Mouse (Mus musculus) C2C12 (cell line): ENCODE data around the gene Rgs2.

Experiments
- CEBPB ChIP-seq: IDR thresholded peaks from one replicate; pipeline ENCODE4 v1.6.1; 2011; ENCODE audit warnings: low read depth, mild to moderate bottlenecking, control low read depth, moderate library complexity
- CTCF ChIP-seq: IDR thresholded peaks from one replicate; pipeline ENCODE4 v1.5.1; 2011; ENCODE audit not compliant: control insufficient read depth, insufficient read depth, insufficient read length
- FOSL1 ChIP-seq: IDR thresholded peaks from one replicate; pipeline ENCODE4 v1.8.0; 2011; ENCODE audit warnings: mild to moderate bottlenecking, low read length; ENCODE audit not compliant: poor library complexity, insufficient read depth, severe bottlenecking
- MAX ChIP-seq: IDR thresholded peaks from one replicate; pipeline ENCODE4 v1.6.1; 2011; ENCODE audit warnings: mild to moderate bottlenecking, control low read depth
- MYOD1 ChIP-seq: IDR thresholded peaks from one replicate; pipeline ENCODE4 v1.6.1; 2011; ENCODE audit warnings: low read depth; ENCODE audit not compliant: control insufficient read depth, insufficient read length
- MYOG ChIP-seq: IDR thresholded peaks from one replicate; pipeline ENCODE4 v1.6.1; 2011; ENCODE audit not compliant: control insufficient read depth, insufficient read length; ENCODE audit errors: extremely low read depth
- USF1 ChIP-seq: IDR thresholded peaks from one replicate; pipeline ENCODE4 v1.6.1; 2011; ENCODE audit warnings: low read depth, mild to moderate bottlenecking, control low read depth, moderate library complexity

DNA sequence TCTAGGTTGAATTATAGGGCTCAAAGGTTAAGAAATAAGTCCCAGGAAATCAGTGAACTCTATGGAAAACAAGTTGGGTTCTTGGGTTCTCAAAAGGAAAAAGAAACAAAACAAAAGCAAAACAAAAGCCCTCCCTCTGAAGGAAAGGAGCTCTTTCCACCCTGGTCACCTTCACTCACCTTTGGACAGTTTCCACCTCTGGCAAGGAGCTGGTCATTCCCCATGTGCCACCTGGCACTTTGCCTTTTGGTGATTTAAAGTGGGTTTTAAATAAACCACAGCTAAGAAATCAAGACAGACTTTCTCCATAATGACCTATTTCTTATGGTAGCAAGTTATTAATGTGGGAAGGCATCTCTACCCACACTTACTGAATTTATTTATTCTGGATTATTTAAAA is 23.1 kb downstream of the Rgs2 start:
- TF ChIP-seq CTCF (no peak), MYOG (no peak), MYOD1 (no peak), MAX (no peak), USF1 (no peak), FOSL1 (no peak), CEBPB (no peak)
